Mouse (Mus musculus) heart, adult 18-20 months (tissue): ENCODE measurements around the gene Eva1a. TPM values are rescaled to one million over a fixed set of nuclear protein-coding genes. Genes with fewer than 3 reads are reported as not detected.

Experiments
- DNase-seq, 2 experiments: peaks; one replicate each; pipeline ENCODE4 v3.0.0; 2021 to 2022; ENCODE audit warnings: mixed read lengths in 1 of 2
- total RNA-seq, 2 experiments: library from RNA; stranded (reverse); gene quantifications; 2 replicates each; pipeline ENCODE4 v1.2.3; 2021

The Eva1a gene
- total RNA-seq, 2 experiments from 2014 or later = 2.0 to 3.7 TPM

- DNase-seq = no peak
These were observed 87.0 kb downstream of the Eva1a start for GRCm38 (mm10) chr6:82127827-82128226.

GRCm38 (mm10) chr6:82129630-82130217, 88.9 kb downstream of the Eva1a start:
- no peak for DNase-seq

- DNase-seq = no peak
These were observed 92.2 kb downstream of the Eva1a start for GRCm38 (mm10) chr6:82132876-82133591.

GRCm38 (mm10) chr6:82133592-82133978, 92.7 kb downstream of the Eva1a start:
- no peak for DNase-seq

- DNase-seq = no peak
These were observed 95.3 kb downstream of the Eva1a start for GRCm38 (mm10) chr6:82135959-82136712.

Other genes with a start within 250 kb of the Eva1a start
- 1 to 10 TPM; 2.8 to 3.0 TPM for gene Gcfc2, start 117.4 kb upstream of the Eva1a start, total RNA-seq
- gene Mrpl19, start 75.1 kb upstream of the Eva1a start, total RNA-seq = 10 to 100 TPM; 38.7 to 50.0 TPM